Mouse (Mus musculus) limb, embryonic 14.5 days (tissue): ENCODE results near the gene Suv39h2. TPM values are rescaled to one million over a fixed set of nuclear protein-coding genes. Genes with fewer than 3 reads are reported as not detected.
A peak's percentile ranks its signal among the peaks of the same experiment; 100 is the strongest.

Experiments used
- ATAC-seq: fragments of 200-750 bp; cut with Nextera tagmentation; 2 replicates; pipeline ENCODE4 v1.8.0; 2017; ENCODE audit warnings: low read depth, moderate number of reproducible peaks, moderate TSS enrichment; ENCODE audit not compliant: low FRiP score
- DNase-seq: peaks from one replicate; pipeline ENCODE4 v3.0.0-alpha.2; 2015; ENCODE audit warnings: low spot score
- H3K27ac ChIP-seq: fragments of 300-500 bp; sonication (generic); replicated peaks from 2 replicates; pipeline ENCODE4 v1.5.1; 2014; ENCODE audit warnings: low read depth, mild to moderate bottlenecking, low read length, moderate library complexity, mixed read lengths
- H3K27me3 ChIP-seq: fragments of 300-500 bp; sonication (generic); 2 replicates; pipeline ENCODE4 v1.6.1; 2014; ENCODE audit warnings: low read length, mixed read lengths; ENCODE audit not compliant: control insufficient read depth, insufficient read depth
- H3K36me3 ChIP-seq: fragments of 300-500 bp; sonication (generic); 2 replicates; pipeline ENCODE4 v1.6.1; 2014; ENCODE audit warnings: mild to moderate bottlenecking, low read length, moderate library complexity, mixed read lengths; ENCODE audit not compliant: control insufficient read depth, insufficient read depth
- H3K4me1 ChIP-seq: fragments of 300-500 bp; sonication (generic); 2 replicates; pipeline ENCODE4 v1.6.1; 2014; ENCODE audit warnings: antibody characterized with exemption, low read length, mixed read lengths; ENCODE audit not compliant: control insufficient read depth, insufficient read depth
- H3K4me2 ChIP-seq: fragments of 300-500 bp; sonication (generic); replicated peaks from 2 replicates; pipeline ENCODE4 v1.6.1; 2014; ENCODE audit warnings: low read depth, mild to moderate bottlenecking, low read length, moderate library complexity; ENCODE audit not compliant: severe bottlenecking
- H3K4me3 ChIP-seq: fragments of 300-500 bp; sonication (generic); replicated peaks from 2 replicates; pipeline ENCODE4 v1.5.1; 2014; ENCODE audit warnings: low read length
- H3K9ac ChIP-seq: fragments of 300-500 bp; sonication (generic); 2 replicates; pipeline ENCODE4 v1.6.1; 2014; ENCODE audit warnings: mild to moderate bottlenecking, low read depth, low read length, moderate library complexity; ENCODE audit not compliant: severe bottlenecking
- H3K9me3 ChIP-seq: fragments of 300-500 bp; sonication (generic); 2 replicates; pipeline ENCODE4 v1.6.1; 2016; ENCODE audit warnings: low read length; ENCODE audit not compliant: control insufficient read depth
- POLR2A ChIP-seq: fragments of 200-500 bp; IDR thresholded peaks from 2 replicates; pipeline ENCODE4 v1.8.0; 2012; ENCODE audit warnings: inconsistent platforms, mild to moderate bottlenecking, moderate library complexity, borderline replicate concordance; ENCODE audit not compliant: insufficient read depth, insufficient read length; ENCODE audit errors: extremely low read depth
- WGBS: fragments of 180-500 bp; shearing (Covaris S2); extraction: QIAGEN DNeasy Blood & Tissue Kit; methylation state at CpG from one replicate; pipeline ENCODE4 v1.1.7; 2014; 5-methylcytosine and 5-hydroxymethylcytosine counted together
- polyA plus RNA-seq, 2 experiments: library from polyadenylated mRNA; depleted of rRNA in 1 of 2; stranded (reverse) in 1 of 2; unstranded in 1 of 2; fragments of >200 nt; fragmentation: Nextera tagmentation in 1 of 2; extraction: Ambion mirVana in 1 of 2; gene quantifications; 2 replicates each; pipeline versions ENCODE4 v1.2.1 to v1.2.3; 2012 to 2014

Gene Suv39h2
- polyA plus RNA-seq, 2 experiments: 9.2 to 15.4 TPM

DNA sequence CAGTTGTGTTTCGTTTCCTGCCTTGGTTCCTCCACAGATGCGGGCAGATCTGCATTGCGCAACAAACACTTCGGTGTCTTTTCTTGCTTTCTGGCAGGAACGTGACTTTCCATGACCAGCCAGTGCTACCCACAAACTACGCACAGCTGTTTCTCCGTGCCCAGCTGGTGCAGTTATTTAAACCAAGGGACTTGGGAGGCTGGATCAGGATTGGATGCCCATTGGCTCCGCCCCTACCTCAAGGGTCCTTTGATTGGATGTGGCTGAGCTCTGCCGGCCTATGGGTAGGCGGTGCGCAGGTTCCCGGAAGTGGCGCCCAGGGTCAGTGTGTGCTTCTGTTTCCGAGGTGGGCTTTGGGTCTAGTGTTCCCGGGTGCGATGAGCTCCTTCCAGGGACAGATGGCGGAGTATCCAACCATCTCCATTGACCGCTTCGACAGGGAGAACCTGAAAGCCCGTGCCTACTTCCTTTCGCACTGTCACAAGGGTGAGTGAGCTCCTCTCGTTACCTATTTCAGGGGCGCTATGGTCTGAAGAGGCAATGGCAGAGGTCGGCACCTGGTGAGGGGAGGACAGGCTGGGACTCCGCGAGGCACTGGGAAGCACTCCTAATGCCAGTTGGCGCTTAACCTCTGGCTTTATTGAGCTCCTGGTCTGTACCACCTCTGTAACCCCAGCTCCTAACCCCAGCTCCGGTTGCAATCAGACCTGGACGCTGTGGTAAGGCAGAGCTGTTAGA lies 50.8 kb downstream of the Suv39h2 start, which contains the start of gene Dclre1c:
Gene Dclre1c, plus strand, starts transcription at position 291 of the 738 bp plus-strand sequence.
- ATAC-seq: peak; percentile 98
- no peaks in the 10 kb centered on the region for H3K27me3 ChIP-seq
- TF ChIP-seq POLR2A: no peak

GRCm38 (mm10) chr2:3422548-3422947 lies 52.3 kb downstream of the Suv39h2 start, which contains the start of gene Meig1:
TSS of gene Meig1 (minus strand) at chr2:3422648.
- Histone ChIP-seq H3K27me3 (no peaks in the 10 kb centered on the region), H3K9ac (no peak within 1 kb of the TSS), H3K4me3 (no peak within 1 kb of the TSS), H3K27ac (no peak within 1 kb of the TSS), H3K36me3 (no peaks in the 10 kb centered on the region), H3K9me3 (no peaks in the 10 kb centered on the region), H3K4me1 (peaks cover 6% of the 10 kb centered on the region; the same call in 1 of the 2 replicates), H3K4me2 (peak within 1 kb of the TSS; percentile 97; the same call in 1 of the 2 replicates)
- no peak for ATAC-seq
- WGBS: 69% methylated on average over 3 of the region's 3 CpGs
- TF ChIP-seq POLR2A: no peak
- DNase-seq: no peak

More for the DNA sequence above, 50.8 kb downstream of the Suv39h2 start, which contains the start of gene Dclre1c:
- Histone ChIP-seq H3K4me3 (peak within 1 kb of the TSS; percentile 63), H3K4me1 (peaks cover 6% of the 10 kb centered on the region; the same call in 1 of the 2 replicates), H3K9ac (peak within 1 kb of the TSS; percentile 53), H3K4me2 (peak within 1 kb of the TSS; percentile 97), H3K9me3 (no peaks in the 10 kb centered on the region), H3K27ac (no peak within 1 kb of the TSS), H3K36me3 (no peaks in the 10 kb centered on the region)
- DNase-seq: peak; percentile 94
- WGBS: 1% methylated on average over 29 of the region's 29 CpGs

DNA sequence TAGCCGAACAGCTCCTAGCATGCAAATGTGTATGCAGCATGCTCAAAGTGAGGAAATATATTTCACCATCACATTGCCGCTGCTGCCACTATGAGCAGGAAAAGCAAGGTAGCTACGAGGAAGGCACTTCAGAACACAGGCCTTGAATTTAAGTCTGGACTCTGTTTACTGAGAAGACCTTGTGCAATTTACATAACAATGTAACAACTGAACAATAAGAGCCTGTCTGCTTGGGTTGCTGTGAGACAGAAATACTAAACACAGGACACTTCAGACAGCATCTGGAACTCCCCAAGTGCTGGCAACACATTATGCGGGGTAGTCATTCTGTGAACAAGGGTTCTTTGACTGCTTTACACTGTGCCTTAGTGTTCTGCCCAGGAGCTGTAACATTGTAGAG lies 54.7 kb downstream of the Suv39h2 start:
- Histone ChIP-seq H3K4me3 (no peak overlapping the region), H3K27me3 (no peaks in the 10 kb centered on the region), H3K9ac (no peak overlapping the region), H3K36me3 (no peaks in the 10 kb centered on the region), H3K4me2 (no peak overlapping the region), H3K4me1 (peaks cover 6% of the 10 kb centered on the region; the same call in 1 of the 2 replicates), H3K9me3 (no peaks in the 10 kb centered on the region), H3K27ac (no peak overlapping the region)
- ATAC-seq (no peak), DNase-seq (no peak)
- TF ChIP-seq POLR2A: no peak
- 71% methylated on average over 4 of the region's 4 CpGs for WGBS

- DNase-seq (peak; percentile 92), ATAC-seq (peak; percentile 95)
- peak overlapping the region; percentile 70 for H3K4me2 ChIP-seq
- 2% methylated on average over 38 of the region's 38 CpGs for WGBS
- H3K27me3 ChIP-seq: no peaks in the 10 kb centered on the region
- no peaks in the 10 kb centered on the region for H3K4me1 ChIP-seq
- no peak overlapping the region for H3K27ac ChIP-seq
- H3K9me3 ChIP-seq: no peaks in the 10 kb centered on the region
- H3K9ac ChIP-seq: peak overlapping the region; percentile 46
- no peaks in the 10 kb centered on the region for H3K36me3 ChIP-seq
- peak overlapping the region; percentile 45 for H3K4me3 ChIP-seq
- 0 out of 2 replicates have a peak, but pooled peaks have one; percentile 23 for TF ChIP-seq POLR2A
Measured at GRCm38 (mm10) chr2:3418883-3419431, 55.9 kb downstream of the Suv39h2 start.

GRCm38 (mm10) chr2:3415676-3416075 lies 59.2 kb downstream of the Suv39h2 start:
- Histone ChIP-seq H3K9ac (no peak overlapping the region), H3K4me2 (no peak overlapping the region), H3K4me1 (no peaks in the 10 kb centered on the region), H3K36me3 (no peaks in the 10 kb centered on the region), H3K4me3 (no peak overlapping the region), H3K9me3 (no peaks in the 10 kb centered on the region), H3K27ac (no peak overlapping the region), H3K27me3 (no peaks in the 10 kb centered on the region)
- TF ChIP-seq POLR2A: no peak
- no peak for DNase-seq
- 52% methylated on average over 1 of the region's 1 CpGs for WGBS
- no peak for ATAC-seq
